In the genomic region with DNA sequence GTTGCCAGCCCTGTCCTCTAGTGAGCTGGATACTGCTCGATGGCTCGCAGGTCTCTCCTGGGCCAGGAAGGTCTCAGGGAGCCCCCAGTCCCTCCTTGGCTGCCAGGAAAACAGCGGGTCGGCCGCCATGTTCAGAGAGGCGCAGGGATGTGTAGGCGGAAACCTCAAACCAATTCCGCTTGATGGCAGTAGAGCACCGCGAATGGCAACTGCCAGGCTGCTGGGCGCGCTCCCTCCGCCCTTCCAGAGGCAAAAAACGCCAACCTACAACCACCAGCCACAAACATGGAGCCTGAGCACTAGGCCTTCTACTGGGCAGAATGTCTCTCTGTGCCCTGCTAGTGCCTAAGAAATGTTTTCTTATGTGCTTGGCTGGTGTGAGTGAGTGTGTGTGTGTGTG, we compare ENCODE assay signal across 7 mouse cellular contexts.
DNase-seq lines count a peak whose midpoint lies in the region; ATAC-seq and TF ChIP-seq lines count a peak whose summit lies in the region.
"Not testable (repeated sequence)": the region's sequence is repeated elsewhere in the genome, so short reads cannot be mapped to it uniquely, and the experiment has no call there.

No protein-coding gene starts in this region.

- peak overlapping the region; percentile 68; the same call in 1 of the 2 replicates for H3K9ac ChIP-seq in ES-E14 (ENCODE audit: insufficient read depth, low read depth, low read length, poor library complexity, severe bottlenecking)
- H3K9ac ChIP-seq in forebrain, embryonic 11.5 days (ENCODE audit: low read length), result not testable (repeated sequence)

- not testable (repeated sequence) for ATAC-seq in forebrain, embryonic 11.5 days (replicated peaks; ENCODE audit: low FRiP score)

- not testable (repeated sequence) for H3K4me1 ChIP-seq in ES-E14 (ENCODE audit: control insufficient read depth in 2 of 2, insufficient read depth in 2 of 2, low read length in 2 of 2, poor library complexity in 1 of 2); forebrain, embryonic 11.5 days (replicated peaks; ENCODE audit: control insufficient read depth, insufficient read depth, low read length); hindbrain, embryonic 10.5 days (replicated peaks); limb, embryonic 10.5 days

- not testable (repeated sequence) for H3K79me2 ChIP-seq in macrophage (ENCODE audit: inconsistent target)

- not testable (repeated sequence) for H3K4me2 ChIP-seq in forebrain, embryonic 11.5 days (ENCODE audit: low read depth, low read length, severe bottlenecking)

- H3K27ac ChIP-seq in ES-E14 (ENCODE audit: insufficient read depth, low read depth, low read length, poor library complexity, severe bottlenecking) (peak overlapping the region; percentile 8; the same call in 1 of the 2 replicates), macrophage (peak overlapping the region; percentile 33)
- H3K27ac ChIP-seq in forebrain, embryonic 11.5 days (ENCODE audit: low read depth, low read length), result not testable (repeated sequence)
- peak overlapping the region; percentile 67; the same call in 1 of the 2 replicates for H3K27ac ChIP-seq in hindbrain, embryonic 10.5 days
- H3K27ac ChIP-seq in limb, embryonic 10.5 days, result 0 out of 2 replicates have a peak overlapping the region, but pooled peaks have one; percentile 67

- not testable (repeated sequence) for H3K4me3 ChIP-seq in ES-E14 (ENCODE audit: insufficient read depth in 1 of 2, low read depth in 1 of 2, low read length in 2 of 2, poor library complexity in 1 of 2, severe bottlenecking in 1 of 2); forebrain, embryonic 11.5 days (ENCODE audit: low read depth, low read length); hindbrain, embryonic 10.5 days; limb, embryonic 10.5 days; macrophage (ENCODE audit: inconsistent target)

- 62% methylated on average over 12 of the region's 14 CpGs for WGBS in forebrain, embryonic 11.5 days
- 83% methylated on average over 14 of the region's 14 CpGs for WGBS in hindbrain, embryonic 10.5 days
- 67% methylated on average over 7 of the region's 14 CpGs for WGBS in limb, embryonic 10.5 days
- WGBS in macrophage (ENCODE audit: missing documents), result 47% methylated on average over 7 of the region's 14 CpGs

- H3K9me3 ChIP-seq in ES-E14 (ENCODE audit: control insufficient read depth, insufficient read depth, low read depth, low read length); forebrain, embryonic 11.5 days (ENCODE audit: control insufficient read depth, low read length); hindbrain, embryonic 10.5 days; limb, embryonic 10.5 days (replicated peaks): not testable (repeated sequence)

- H3K27me3 ChIP-seq in forebrain, embryonic 11.5 days (ENCODE audit: control insufficient read depth, insufficient read depth, low read length); hindbrain, embryonic 10.5 days (ENCODE audit: insufficient read depth, poor library complexity, severe bottlenecking); limb, embryonic 10.5 days (ENCODE audit: low read depth, poor library complexity, severe bottlenecking): not testable (repeated sequence)

- H3K36me3 ChIP-seq in ES-E14 (ENCODE audit: control insufficient read depth, insufficient read depth, low read length, poor library complexity, severe bottlenecking); forebrain, embryonic 11.5 days (ENCODE audit: control insufficient read depth, insufficient read depth, low read length); hindbrain, embryonic 10.5 days; limb, embryonic 10.5 days; macrophage (ENCODE audit: inconsistent target): not testable (repeated sequence)

- DNase-seq in ES-E14 (ENCODE audit: low read depth, low spot score), result peak; percentile 79
- DNase-seq in c-Kit-positive CD71-positive TER-119-positive erythroid progenitor cells, embryonic 14.5 days (ENCODE audit: low spot score), result peak; percentile 64
- DNase-seq in forebrain, embryonic 11.5 days (ENCODE audit: low spot score), result peak; percentile 65
- not testable (repeated sequence) for DNase-seq in hindbrain, embryonic 10.5 days (ENCODE audit: low spot score); limb, embryonic 10.5 days (ENCODE audit: low spot score)
- peak; percentile 84 for DNase-seq in ovary, postnatal 36 days (ENCODE audit: low spot score)

- in situ Hi-C loops in ES-E14 (cut with MboI; ENCODE audit: low sequenced_read_pairs in 2 of 2, unreplicated experiment in 2 of 2), result not testable (repeated sequence)

TF ChIP-seq in ES-E14, 5 proteins besides CTCF, POLR2A, EP300 and RAD21:
- TF ChIP-seq ZC3H11A (IDR thresholded peaks at IDR 0.05; ENCODE audit: borderline replicate concordance, low read depth, low read length), result peak; percentile 47; the same call in 1 of the 2 replicates
- peak; percentile 92 for TF ChIP-seq ZNF384 (IDR thresholded peaks at IDR 0.05; ENCODE audit: low read depth, low read length)
- peak; percentile 69; the same call in 1 of the 2 replicates for TF ChIP-seq HCFC1 (IDR thresholded peaks at IDR 0.05; ENCODE audit: borderline replicate concordance, insufficient read depth, low read length)
